Mouse (Mus musculus): ENCODE data around the gene Tmem256. TPM values are rescaled to one million over a fixed set of nuclear protein-coding genes. Genes with fewer than 3 reads are reported as not detected.

Gene Tmem256
- polyA plus RNA-seq, 2 experiments = 197 to 384 TPM

DNA sequence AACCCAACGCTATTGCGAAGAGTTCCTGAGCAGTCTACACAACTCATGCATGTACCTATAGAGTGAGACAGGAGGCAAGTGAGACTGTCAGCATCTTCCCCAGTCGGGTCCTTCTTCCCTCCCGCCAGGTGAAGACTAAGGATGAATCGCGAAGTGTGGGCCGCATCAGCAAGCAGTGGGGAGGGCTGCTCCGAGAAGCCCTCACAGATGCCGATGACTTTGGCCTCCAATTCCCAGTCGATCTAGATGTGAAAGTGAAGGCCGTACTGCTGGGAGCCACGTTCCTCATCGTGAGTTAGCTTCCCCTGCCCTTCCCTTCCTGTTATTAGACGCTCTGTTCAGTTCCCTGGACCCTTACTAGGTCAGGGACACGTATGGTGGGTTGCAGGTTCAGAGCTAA lies 11.6 kb downstream of the Tmem256 start:
- Histone ChIP-seq H3K4me3 (ENCODE audit: insufficient read depth in 1 of 2, low read depth in 2 of 2, low read length in 2 of 2) (no peak overlapping the region), H3K36me3 (replicated peaks; ENCODE audit: control insufficient read depth, insufficient read depth, low read depth) (peaks cover 20% of the 10 kb centered on the region), H3K9ac (replicated peaks) (no peak overlapping the region), H3K4me2 (ENCODE audit: low read depth) (no peak overlapping the region), H3K27ac (no peak overlapping the region), H3K9me3 (ENCODE audit: control insufficient read depth, low read length) (no peaks in the 10 kb centered on the region), H3K4me1 (replicated peaks; ENCODE audit: control insufficient read depth in 2 of 2, insufficient read depth in 2 of 2, low read length in 1 of 2) (peaks cover 55 to 66% of the 10 kb centered on the region in 2 experiments), H3K27me3 (ENCODE audit: control insufficient read depth, insufficient read depth, low read length) (no peaks in the 10 kb centered on the region)
- TF ChIP-seq CTCF (IDR thresholded peaks at IDR 0.05; ENCODE audit: low read depth) = no peak
- no peak for TF ChIP-seq EP300 (IDR thresholded peaks at IDR 0.05; ENCODE audit: low read depth)
- ATAC-seq (ENCODE audit: insufficient read depth) (no peak), DNase-seq (ENCODE audit: low read depth in 3 of 3, low spot score in 3 of 3) (no peak)
- 84% methylated on average over 15 of the region's 15 CpGs for WGBS (ENCODE audit: insufficient replicate concordance)

DNA sequence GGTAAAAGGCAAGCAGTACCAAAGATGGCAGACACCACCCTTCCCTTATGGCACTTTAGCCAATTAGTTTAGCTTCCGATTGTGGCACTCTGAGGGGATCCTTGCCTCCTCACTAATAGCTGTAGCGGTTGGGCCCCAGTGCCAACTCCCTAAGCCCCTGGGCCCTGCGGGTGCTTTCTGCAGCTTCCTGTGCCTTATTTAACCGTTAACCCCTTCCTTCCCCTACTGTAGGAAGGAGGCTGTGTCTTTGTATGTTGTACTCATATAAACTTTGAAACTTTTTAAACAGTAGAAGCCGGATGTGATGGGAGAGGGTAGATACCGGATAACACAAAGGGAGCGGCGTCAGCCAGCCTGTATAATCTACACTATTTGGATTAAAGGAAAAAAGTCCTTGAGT lies 12.4 kb downstream of the Tmem256 start:
- Histone ChIP-seq H3K27ac (peak overlapping the region; percentile 5), H3K9me3 (ENCODE audit: control insufficient read depth, low read length) (no peaks in the 10 kb centered on the region), H3K36me3 (replicated peaks; ENCODE audit: control insufficient read depth, insufficient read depth, low read depth) (peaks cover 20% of the 10 kb centered on the region), H3K27me3 (ENCODE audit: control insufficient read depth, insufficient read depth, low read length) (no peaks in the 10 kb centered on the region), H3K4me2 (ENCODE audit: low read depth) (no peak overlapping the region), H3K4me1 (replicated peaks; ENCODE audit: control insufficient read depth in 2 of 2, insufficient read depth in 2 of 2, low read length in 1 of 2) (peaks cover 57 to 68% of the 10 kb centered on the region in 2 experiments), H3K4me3 (ENCODE audit: insufficient read depth in 1 of 2, low read depth in 2 of 2, low read length in 2 of 2) (no peak overlapping the region), H3K9ac (replicated peaks) (no peak overlapping the region)
- TF ChIP-seq EP300 (IDR thresholded peaks at IDR 0.05; ENCODE audit: low read depth) (no peak), CTCF (IDR thresholded peaks at IDR 0.05; ENCODE audit: low read depth) (no peak)
- DNase-seq (ENCODE audit: low read depth in 3 of 3, low spot score in 3 of 3) = no peak
- no peak for ATAC-seq (ENCODE audit: insufficient read depth)
- WGBS (ENCODE audit: insufficient replicate concordance) = 49% methylated on average over 8 of the region's 8 CpGs

DNA sequence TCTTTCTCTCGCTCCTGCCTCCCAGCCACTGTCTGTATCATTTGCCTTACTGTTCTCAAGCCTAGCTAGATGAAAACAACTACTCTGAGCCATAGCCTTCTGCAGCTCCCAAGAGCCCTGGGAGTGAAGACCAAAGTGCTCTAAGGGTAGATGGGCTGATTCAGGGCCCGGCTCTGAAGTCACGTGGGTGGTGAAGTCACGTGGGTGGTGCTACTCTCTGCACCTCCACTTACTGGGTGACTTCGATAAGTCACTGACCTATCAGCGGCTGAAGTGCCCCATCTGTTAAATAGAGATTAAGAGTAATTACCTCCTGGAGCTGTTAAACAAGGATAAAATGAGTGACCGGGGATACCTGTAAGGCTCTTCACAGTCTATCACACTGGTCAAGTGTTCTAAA lies 15.7 kb downstream of the Tmem256 start:
- DNase-seq (ENCODE audit: low read depth in 3 of 3, low spot score in 3 of 3) (peak; percentile 98), ATAC-seq (ENCODE audit: insufficient read depth) (peak; percentile 96)
- TF ChIP-seq EP300 (IDR thresholded peaks at IDR 0.05; ENCODE audit: low read depth) (peak; percentile 97), CTCF (IDR thresholded peaks at IDR 0.05; ENCODE audit: low read depth) (no peak)
- Histone ChIP-seq H3K27me3 (ENCODE audit: control insufficient read depth, insufficient read depth, low read length) (peaks cover 7% of the 10 kb centered on the region), H3K9me3 (ENCODE audit: control insufficient read depth, low read length) (no peaks in the 10 kb centered on the region), H3K4me2 (ENCODE audit: low read depth) (peak overlapping the region; percentile 86), H3K9ac (replicated peaks) (peak overlapping the region; percentile 71), H3K36me3 (replicated peaks; ENCODE audit: control insufficient read depth, insufficient read depth, low read depth) (peaks cover 17% of the 10 kb centered on the region), H3K27ac (peak overlapping the region; percentile 99), H3K4me1 (replicated peaks; ENCODE audit: control insufficient read depth in 2 of 2, insufficient read depth in 2 of 2, low read length in 1 of 2) (peaks cover 39 to 51% of the 10 kb centered on the region in 2 experiments), H3K4me3 (ENCODE audit: insufficient read depth in 1 of 2, low read depth in 2 of 2, low read length in 2 of 2) (peak overlapping the region; percentile 46 to 47)
- 7% methylated on average over 7 of the region's 7 CpGs for WGBS (ENCODE audit: insufficient replicate concordance)

DNA sequence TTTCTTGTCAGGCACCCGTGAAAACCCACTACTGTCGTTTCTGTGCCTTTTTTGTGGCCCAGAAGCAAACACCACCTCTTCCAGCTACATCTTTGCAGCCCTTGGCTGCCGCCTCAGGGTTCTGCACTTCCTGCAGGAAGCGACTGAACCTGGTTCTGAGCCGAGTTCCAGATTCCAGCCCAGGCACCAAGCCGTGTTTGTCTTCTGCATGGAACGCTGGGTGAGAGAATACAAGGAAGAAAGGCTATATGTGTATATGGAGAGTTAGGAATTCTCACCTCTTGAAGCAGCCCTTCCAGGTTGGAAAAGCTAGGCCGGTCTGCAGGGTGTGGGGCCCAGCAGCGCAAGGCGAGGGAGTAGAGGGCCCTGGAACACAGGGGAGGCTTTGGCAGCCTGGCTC lies 16.4 kb downstream of the Tmem256 start:
- H3K4me3 ChIP-seq (ENCODE audit: insufficient read depth in 1 of 2, low read depth in 2 of 2, low read length in 2 of 2) = peak overlapping the region; percentile 0 to 37; a peak in 2 of 4 replicates
- H3K27me3 ChIP-seq (ENCODE audit: control insufficient read depth, insufficient read depth, low read length) = peaks cover 11% of the 10 kb centered on the region
- H3K27ac ChIP-seq = peak overlapping the region; percentile 99
- H3K36me3 ChIP-seq (replicated peaks; ENCODE audit: control insufficient read depth, insufficient read depth, low read depth) = peaks cover 14% of the 10 kb centered on the region
- H3K9ac ChIP-seq (replicated peaks) = peak overlapping the region; percentile 66
- ATAC-seq (ENCODE audit: insufficient read depth) = no peak
- no peak for DNase-seq (ENCODE audit: low read depth in 3 of 3, low spot score in 3 of 3)
- 52% methylated on average over 10 of the region's 10 CpGs for WGBS (ENCODE audit: insufficient replicate concordance)
- no peaks in the 10 kb centered on the region for H3K9me3 ChIP-seq (ENCODE audit: control insufficient read depth, low read length)
- peaks cover 39 to 50% of the 10 kb centered on the region in 2 experiments for H3K4me1 ChIP-seq (replicated peaks; ENCODE audit: control insufficient read depth in 2 of 2, insufficient read depth in 2 of 2, low read length in 1 of 2)
- peak overlapping the region; percentile 86 for H3K4me2 ChIP-seq (ENCODE audit: low read depth)
- TF ChIP-seq EP300 (IDR thresholded peaks at IDR 0.05; ENCODE audit: low read depth) = no peak
- no peak for TF ChIP-seq CTCF (IDR thresholded peaks at IDR 0.05; ENCODE audit: low read depth)

DNA sequence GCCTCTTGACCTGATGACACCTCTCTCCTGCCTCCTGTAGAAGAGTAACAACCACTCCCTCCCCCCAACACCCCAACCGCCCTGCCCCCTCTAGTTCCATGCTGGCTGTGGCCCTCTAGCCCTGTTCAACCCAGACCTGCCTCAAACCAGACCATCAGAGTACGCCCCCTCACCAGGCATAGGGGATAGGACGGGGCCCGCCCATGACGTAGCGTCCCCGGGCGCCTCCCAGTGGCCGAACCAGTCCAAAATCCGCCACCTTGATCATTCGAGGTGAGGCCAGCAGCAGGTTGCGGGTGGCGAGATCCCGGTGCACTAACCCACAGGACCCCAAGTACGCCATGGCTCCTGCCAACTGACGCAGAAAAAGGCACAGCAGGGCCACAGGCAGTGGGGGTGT lies 17.0 kb downstream of the Tmem256 start:
- peaks cover 39 to 46% of the 10 kb centered on the region in 2 experiments for H3K4me1 ChIP-seq (replicated peaks; ENCODE audit: control insufficient read depth in 2 of 2, insufficient read depth in 2 of 2, low read length in 1 of 2)
- WGBS (ENCODE audit: insufficient replicate concordance) = 20% methylated on average over 16 of the region's 16 CpGs
- ATAC-seq (ENCODE audit: insufficient read depth) (peak; percentile 19; the same call in 1 of the 2 replicates), DNase-seq (ENCODE audit: low read depth in 3 of 3, low spot score in 3 of 3) (no peak)
- peak overlapping the region; percentile 99 for H3K27ac ChIP-seq
- H3K4me2 ChIP-seq (ENCODE audit: low read depth) = peak overlapping the region; percentile 86
- TF ChIP-seq EP300 (IDR thresholded peaks at IDR 0.05; ENCODE audit: low read depth) (no peak), CTCF (IDR thresholded peaks at IDR 0.05; ENCODE audit: low read depth) (peak; percentile 92)
- peak overlapping the region in 1 of 2 experiments; percentile 37; a peak in 1 of 4 replicates for H3K4me3 ChIP-seq (ENCODE audit: insufficient read depth in 1 of 2, low read depth in 2 of 2, low read length in 2 of 2)
- H3K9ac ChIP-seq (replicated peaks) = peak overlapping the region; percentile 66; the same call in 1 of the 2 replicates
- H3K27me3 ChIP-seq (ENCODE audit: control insufficient read depth, insufficient read depth, low read length) = peaks cover 11% of the 10 kb centered on the region
- H3K36me3 ChIP-seq (replicated peaks; ENCODE audit: control insufficient read depth, insufficient read depth, low read depth) = peaks cover 13% of the 10 kb centered on the region
- no peaks in the 10 kb centered on the region for H3K9me3 ChIP-seq (ENCODE audit: control insufficient read depth, low read length)

Measured in liver, embryonic 14.5 days (tissue).